Comparison of ENCODE assay signal across 17 mouse cellular contexts in genomic region chr7:123059718-123060337, GRCm38 (mm10).
"Had no signal": no experiment of that assay in that cellular context is flagged by ENCODE, and none has a peak within 500 bp of the region (broad histone marks: within the 10 kb centered on the region; RNA-seq: fewer than 3 reads in every experiment).

No protein-coding gene starts in this region.

- H3K27ac ChIP-seq: kidney, postnatal 0 days; limb, embryonic 13.5 days; liver, embryonic 15.5 days; macrophage; midbrain, embryonic 13.5 days; neural tube, embryonic 13.5 days had no signal

- H3K4me1 ChIP-seq: limb, embryonic 13.5 days; liver, embryonic 15.5 days had no signal

- H3K4me3 ChIP-seq: limb, embryonic 13.5 days; liver, embryonic 15.5 days; megakaryocyte, embryonic 14.5 days; midbrain, embryonic 13.5 days; neural tube, embryonic 13.5 days had no signal

- H3K9ac ChIP-seq: limb, embryonic 13.5 days; liver, embryonic 15.5 days; lung, embryonic 14.5 days; midbrain, embryonic 13.5 days; neural tube, embryonic 13.5 days had no signal

- ATAC-seq: midbrain, embryonic 13.5 days had no signal

- DNase-seq: kidney, adult 9 months; kidney, postnatal 36 days; lung, embryonic 14.5 days; lung, postnatal 10 days; retina, postnatal 1 day; right cerebral cortex, postnatal 4 days; spleen, adult 18-20 months; thymus, adult 2 months; thymus, postnatal 25 days had no signal

- H3K27me3 ChIP-seq: limb, embryonic 13.5 days; liver, embryonic 15.5 days; megakaryocyte, embryonic 14.5 days had no signal

- H3K9me3 ChIP-seq: limb, embryonic 13.5 days; liver, embryonic 15.5 days; midbrain, embryonic 13.5 days; neural tube, embryonic 13.5 days had no signal

- H3K4me2 ChIP-seq: limb, embryonic 13.5 days; liver, embryonic 11.5 days; liver, embryonic 15.5 days; lung, embryonic 14.5 days; midbrain, embryonic 13.5 days; neural tube, embryonic 13.5 days had no signal

- H3K36me3 ChIP-seq: limb, embryonic 13.5 days; liver, embryonic 15.5 days; midbrain, embryonic 13.5 days; neural tube, embryonic 13.5 days had no signal
